Mouse (Mus musculus) adrenal gland, postnatal 14 days (tissue): Measurements from ENCODE around the gene Cel. TPM values are rescaled to one million over a fixed set of nuclear protein-coding genes. Genes with fewer than 3 reads are reported as not detected.
"Not testable (repeated sequence)": the region's sequence is repeated elsewhere in the genome, so short reads cannot be mapped to it uniquely, and the experiment has no call there.

Experiments used
- DNase-seq: peaks from one replicate; pipeline ENCODE4 v3.0.0; 2021; ENCODE audit warnings: mixed read lengths
- microRNA-seq, 2 experiments: library from miRNA; unstranded; fragments of <30 nt; microRNA quantifications; one replicate each; pipeline ENCODE4 v1.2.0; 2021
- total RNA-seq: library from RNA; stranded (reverse); gene quantifications from 2 replicates; pipeline ENCODE4 v1.2.3, GENCODE M21; 2021

Gene Cel
- total RNA-seq, 1 experiment from 2014 or later, result 0.15 TPM

DNA sequence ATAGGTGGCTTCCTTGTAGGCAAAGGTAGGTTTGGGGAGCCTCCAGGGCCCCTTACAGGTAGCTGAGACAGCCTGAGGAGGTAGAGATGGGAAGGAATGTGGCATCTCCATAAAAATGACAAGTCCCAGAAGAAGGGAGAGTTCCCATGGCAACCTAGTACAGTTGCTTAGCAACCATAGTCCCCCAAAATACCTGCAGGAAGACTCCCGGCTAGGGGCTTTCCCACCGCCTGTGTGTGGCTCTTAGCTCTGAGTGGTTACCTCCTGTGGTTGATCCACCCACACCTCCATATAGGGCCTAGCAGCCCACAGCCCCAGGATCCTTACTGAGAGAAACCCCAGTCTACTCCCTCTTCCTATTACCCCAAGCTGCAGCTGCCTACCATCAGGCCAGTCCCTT, 45.0 kb downstream of the Cel start:
- no peak for DNase-seq

- peak; percentile 93 for DNase-seq
Observed at GRCm38 (mm10) chr2:28517206-28517909, 45.8 kb downstream of the Cel start.

GRCm38 (mm10) chr2:28514489-28514888, 48.7 kb downstream of the Cel start:
- DNase-seq, result peak; percentile 92

GRCm38 (mm10) chr2:28513431-28514370, 49.5 kb downstream of the Cel start:
- DNase-seq, result peak; percentile 52

GRCm38 (mm10) chr2:28512798-28513401, 50.3 kb downstream of the Cel start, which contains the start of gene Ralgds:
TSS of gene Ralgds (plus strand) at chr2:28513125.
- peak; percentile 71 for DNase-seq

DNA sequence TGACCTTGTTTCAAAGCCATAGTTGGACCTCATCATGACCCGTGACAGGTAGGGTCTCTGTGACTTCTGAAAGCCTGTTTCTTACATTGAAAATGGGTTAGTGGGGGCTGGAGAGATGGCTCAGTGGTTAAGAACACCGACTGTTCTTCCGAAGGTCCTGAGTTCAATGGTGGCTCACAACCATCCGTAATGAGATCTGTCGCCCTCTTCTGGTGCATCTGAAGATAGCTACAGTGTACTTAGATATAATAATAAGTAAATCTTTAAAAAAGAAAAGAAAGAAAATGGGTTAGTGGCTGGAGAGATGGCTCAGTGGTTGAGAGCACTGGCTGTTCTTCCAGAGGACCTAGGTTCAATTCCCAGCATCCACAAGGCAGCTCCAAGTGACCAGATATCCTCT, 51.6 kb downstream of the Cel start:
- DNase-seq, result not testable (repeated sequence)

DNA sequence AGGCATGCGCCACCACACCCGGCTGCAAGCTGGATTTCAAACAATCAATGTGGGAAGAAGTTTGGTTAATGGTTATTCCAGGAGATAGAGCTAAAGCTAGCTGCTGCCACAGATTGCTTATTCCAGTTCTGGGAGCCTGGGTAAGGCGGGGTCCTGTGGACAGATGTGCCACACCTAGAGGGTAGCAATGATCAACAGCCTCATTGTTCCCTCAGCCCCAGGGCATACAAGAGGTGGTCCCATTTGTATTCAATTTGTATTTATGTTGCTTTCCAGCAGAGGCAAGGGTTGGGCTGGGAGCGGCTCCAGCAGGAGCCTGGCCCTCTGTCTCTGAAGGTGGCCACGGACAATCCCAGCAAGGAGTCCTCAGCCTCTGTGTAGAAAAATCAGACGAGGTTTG, 56.9 kb downstream of the Cel start:
- DNase-seq, result no peak

- no peak for DNase-seq
Observed at GRCm38 (mm10) chr2:28505795-28506194, 57.4 kb downstream of the Cel start, which contains the start of gene Gm10134. TSS of gene Gm10134 (plus strand) at chr2:28506095.

Small RNAs within 50 kb of the gene (microRNA-seq; reads per million reads assigned to microRNA genes)
- 0 reads per million in 2 experiments for gene Gm22824

Other genes starting within 250 kb of the Cel start
- 5.4 and 5.9 TPM in 2 replicates for gene Ppp1r26, start 116.6 kb downstream of the Cel start, total RNA-seq
- 0.93 TPM in 1 of 2 replicates, not detected in the other for gene 1700007K13Rik, start 97.1 kb downstream of the Cel start, total RNA-seq
- gene Mrps2, start 95.3 kb downstream of the Cel start, total RNA-seq, result 70.8 and 73.7 TPM in 2 replicates
- gene Gbgt1, start 66.5 kb downstream of the Cel start, total RNA-seq, result 3.3 and 5.1 TPM in 2 replicates
- gene Gm10134, start 57.3 kb downstream of the Cel start, total RNA-seq, result 1.1 and 3.2 TPM in 2 replicates
- gene Ralgds, start 50.3 kb downstream of the Cel start, total RNA-seq, result 27.0 and 35.9 TPM in 2 replicates
- gene Gtf3c5, start 20.3 kb upstream of the Cel start, total RNA-seq, result 18.7 and 18.9 TPM in 2 replicates
- 2.1 TPM in 1 of 2 replicates, not detected in the other for gene Gfi1b, start 58.6 kb upstream of the Cel start, total RNA-seq
- gene Tsc1, start 77.8 kb upstream of the Cel start, total RNA-seq, result 16.5 and 19.3 TPM in 2 replicates
- gene Spaca9, start 136.3 kb upstream of the Cel start, total RNA-seq, result 0.93 TPM in 1 of 2 replicates, not detected in the other
- not detected in 2 replicates for gene Ak8, start 136.8 kb upstream of the Cel start, total RNA-seq